Mouse (Mus musculus) kidney, adult 2 months (tissue): ENCODE measurements around the gene Nrarp. TPM values are rescaled to one million over a fixed set of nuclear protein-coding genes. Genes with fewer than 3 reads are reported as not detected.
A peak's percentile ranks its signal among the peaks of the same experiment; 100 is the strongest.

Experiments used
- DNase-seq: peaks from one replicate; pipeline ENCODE4 v3.0.0; 2021
- H3K27ac ChIP-seq: fragments of 200-500 bp; 2 replicates; pipeline ENCODE4 v1.5.1; 2012; ENCODE audit warnings: low read depth, low read length, control low read depth, inconsistent platforms; ENCODE audit not compliant: insufficient read depth
- H3K27me3 ChIP-seq: fragments of 200-500 bp; replicated peaks from 2 replicates; pipeline ENCODE4 v1.6.1; 2012; ENCODE audit warnings: mild to moderate bottlenecking, moderate library complexity, low read length, inconsistent platforms; ENCODE audit not compliant: control insufficient read depth, insufficient read depth
- H3K36me3 ChIP-seq: fragments of 200-500 bp; 2 replicates; pipeline ENCODE4 v1.6.1; 2012; ENCODE audit warnings: mild to moderate bottlenecking, moderate library complexity, low read length, inconsistent platforms; ENCODE audit not compliant: control insufficient read depth, insufficient read depth
- H3K4me1 ChIP-seq: fragments of 200-500 bp; 2 replicates; pipeline ENCODE4 v1.6.1; 2011; ENCODE audit warnings: low read length; ENCODE audit not compliant: control insufficient read depth, insufficient read depth
- H3K4me3 ChIP-seq: fragments of 200-500 bp; 2 replicates; pipeline ENCODE4 v1.5.1; 2011; ENCODE audit warnings: mild to moderate bottlenecking, low read depth, low read length, control low read depth; ENCODE audit not compliant: insufficient read depth
- CTCF ChIP-seq: fragments of 200-500 bp; conservative IDR thresholded peaks from 2 replicates; pipeline ENCODE4 v1.5.1; 2011; ENCODE audit warnings: low read depth, mild to moderate bottlenecking, control low read depth, low read length, moderate library complexity, mixed read lengths; ENCODE audit not compliant: insufficient read depth, insufficient read length
- POLR2A ChIP-seq: fragments of 200-500 bp; IDR thresholded peaks from one replicate; pipeline ENCODE4 v1.6.1; 2011; ENCODE audit warnings: low read depth, low read length, control low read depth
- WGBS: fragments of 180-500 bp; shearing (Covaris S2); methylation state at CpG from one replicate; pipeline ENCODE4 v1.1.7; 2018; 5-methylcytosine and 5-hydroxymethylcytosine counted together
- polyA plus RNA-seq: library from polyadenylated mRNA; depleted of rRNA; stranded (reverse); fragments of >200 nt; gene quantifications from 2 replicates; pipeline ENCODE4 v1.2.3, GENCODE M21; 2012

Gene Nrarp
- polyA plus RNA-seq, 1 experiment: 5.7 TPM

DNA sequence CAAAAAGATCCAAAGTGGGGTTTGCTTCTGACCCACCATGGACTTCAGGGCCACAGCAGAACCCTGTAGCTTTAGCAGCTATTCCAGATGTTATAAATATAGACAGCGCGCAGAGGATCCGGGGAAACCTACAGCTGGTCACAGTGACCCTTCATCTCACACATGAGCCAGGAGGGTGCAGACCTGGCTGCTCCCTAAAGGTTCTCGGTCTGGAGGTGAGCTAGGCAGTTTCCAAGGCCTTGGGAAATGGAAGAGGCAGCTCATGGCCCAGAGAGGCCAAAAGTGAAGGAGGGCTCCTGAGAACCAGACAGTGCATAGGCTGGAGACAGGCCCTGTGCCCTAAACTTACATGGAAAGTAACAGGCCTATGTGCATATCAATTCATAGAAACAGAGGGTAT, 6.7 kb upstream of the Nrarp start:
- Histone ChIP-seq H3K4me1 (peaks cover 36% of the 10 kb centered on the region), H3K4me3 (no peak overlapping the region), H3K27me3 (no peaks in the 10 kb centered on the region), H3K27ac (no peak overlapping the region), H3K36me3 (no peaks in the 10 kb centered on the region)
- no peak for TF ChIP-seq POLR2A
- no peak for TF ChIP-seq CTCF
- DNase-seq: no peak
- WGBS: 96% methylated on average over 4 of the region's 4 CpGs

DNA sequence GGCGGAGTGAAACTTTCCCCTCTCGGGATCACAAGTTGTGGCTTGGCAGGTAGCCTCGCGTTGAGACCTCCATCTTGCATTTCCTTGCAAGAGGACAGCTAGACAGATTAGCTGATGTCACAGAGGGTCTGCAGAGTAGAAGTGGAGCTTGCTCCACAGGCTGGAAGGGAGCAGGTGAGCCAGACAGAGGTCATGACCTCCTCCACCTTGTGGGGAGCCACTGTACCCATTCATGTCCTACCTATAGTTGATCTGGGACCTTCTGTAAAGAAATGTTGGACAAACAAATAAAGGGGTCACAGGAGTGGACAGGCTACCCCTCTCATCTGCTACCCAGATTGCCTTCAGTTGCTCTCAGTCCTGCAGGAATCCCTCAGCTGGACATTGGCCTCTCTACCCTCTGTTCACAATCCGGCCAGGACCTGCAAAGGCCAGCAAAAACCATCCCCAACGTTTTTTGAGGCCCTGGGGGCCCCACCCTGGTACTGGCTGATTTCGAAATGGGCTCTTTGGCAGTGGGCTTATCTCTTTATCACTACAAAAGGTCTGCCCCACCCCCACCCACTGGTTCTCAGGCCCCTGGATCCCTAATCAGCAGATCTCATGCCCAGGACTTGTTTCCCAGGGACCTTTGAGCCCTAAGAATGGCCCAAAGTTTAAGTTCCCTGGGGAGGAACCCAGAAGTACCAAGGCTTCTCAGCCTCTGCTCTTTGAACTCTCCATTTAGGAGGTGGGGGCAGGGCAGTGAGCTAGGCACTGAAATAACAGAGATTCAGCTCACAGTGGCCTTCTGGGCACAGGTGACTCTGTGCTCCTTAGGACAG, 5.5 kb upstream of the Nrarp start:
- Histone ChIP-seq H3K27ac (peak overlapping the region; percentile 49), H3K27me3 (no peaks in the 10 kb centered on the region), H3K4me1 (peaks cover 32% of the 10 kb centered on the region), H3K36me3 (no peaks in the 10 kb centered on the region), H3K4me3 (no peak overlapping the region)
- DNase-seq: peak; percentile 92
- TF ChIP-seq POLR2A (no peak), CTCF (no peak)
- 46% methylated on average over 7 of the region's 7 CpGs for WGBS

DNA sequence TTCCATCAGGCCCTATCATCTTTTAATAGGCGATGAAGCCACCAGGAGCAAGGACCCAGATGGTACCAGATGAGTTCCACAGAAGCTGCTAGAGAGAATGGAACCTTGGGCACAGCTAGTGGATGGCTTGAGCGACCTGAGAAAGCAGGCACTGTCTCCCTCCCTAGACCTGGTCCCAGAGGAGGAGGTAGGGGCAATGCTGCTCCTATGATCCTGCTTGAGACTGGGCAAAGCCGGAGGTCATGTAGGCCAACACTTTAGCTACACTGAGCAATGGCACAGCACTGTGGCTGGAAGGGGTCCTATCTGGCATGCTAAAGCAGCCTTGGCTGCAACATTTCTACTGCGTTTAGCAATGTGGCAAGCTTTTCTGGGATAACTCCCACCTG, 4.9 kb upstream of the Nrarp start:
- TF ChIP-seq POLR2A: no peak
- no peak for TF ChIP-seq CTCF
- 77% methylated on average over 4 of the region's 4 CpGs for WGBS
- DNase-seq: no peak
- no peaks in the 10 kb centered on the region for H3K36me3 ChIP-seq
- no peaks in the 10 kb centered on the region for H3K27me3 ChIP-seq
- peaks cover 32% of the 10 kb centered on the region for H3K4me1 ChIP-seq
- H3K4me3 ChIP-seq: no peak overlapping the region
- H3K27ac ChIP-seq: peak overlapping the region; percentile 49

DNA sequence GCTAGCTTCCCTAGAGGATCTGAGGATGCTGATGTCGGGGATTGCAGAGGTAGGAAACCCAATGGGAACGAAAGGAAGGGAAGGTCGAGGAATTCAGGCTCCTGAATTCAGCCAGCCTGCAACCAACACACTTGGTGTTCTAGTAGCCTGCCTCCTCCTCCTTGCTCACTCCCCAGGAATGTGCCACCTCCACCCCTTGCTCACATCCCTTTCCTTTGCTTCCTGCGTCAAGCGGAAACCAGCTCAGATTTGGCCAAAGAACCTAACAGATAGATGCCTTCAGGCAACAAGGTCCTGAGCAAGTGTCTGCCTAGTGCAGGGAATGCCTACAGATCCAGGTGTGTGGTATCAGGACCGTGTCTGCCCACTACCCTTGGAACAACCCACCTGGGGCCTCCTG, 4.0 kb upstream of the Nrarp start:
- H3K4me1 ChIP-seq: peaks cover 32% of the 10 kb centered on the region
- H3K27me3 ChIP-seq: no peaks in the 10 kb centered on the region
- peak; percentile 71 for DNase-seq
- TF ChIP-seq POLR2A: no peak
- H3K27ac ChIP-seq: peak overlapping the region; percentile 78; the same call in 1 of the 2 replicates
- WGBS: 58% methylated on average over 6 of the region's 6 CpGs
- no peaks in the 10 kb centered on the region for H3K36me3 ChIP-seq
- H3K4me3 ChIP-seq: no peak overlapping the region

GRCm38 (mm10) chr2:25177076-25177475, 3.5 kb upstream of the Nrarp start:
- TF ChIP-seq POLR2A: no peak
- no peak for TF ChIP-seq CTCF
- H3K27ac ChIP-seq: peak overlapping the region; percentile 78
- DNase-seq: no peak
- 35% methylated on average over 4 of the region's 4 CpGs for WGBS
- H3K4me3 ChIP-seq: peak overlapping the region; percentile 17
- peaks cover 32% of the 10 kb centered on the region for H3K4me1 ChIP-seq
- no peaks in the 10 kb centered on the region for H3K27me3 ChIP-seq
- no peaks in the 10 kb centered on the region for H3K36me3 ChIP-seq

DNA sequence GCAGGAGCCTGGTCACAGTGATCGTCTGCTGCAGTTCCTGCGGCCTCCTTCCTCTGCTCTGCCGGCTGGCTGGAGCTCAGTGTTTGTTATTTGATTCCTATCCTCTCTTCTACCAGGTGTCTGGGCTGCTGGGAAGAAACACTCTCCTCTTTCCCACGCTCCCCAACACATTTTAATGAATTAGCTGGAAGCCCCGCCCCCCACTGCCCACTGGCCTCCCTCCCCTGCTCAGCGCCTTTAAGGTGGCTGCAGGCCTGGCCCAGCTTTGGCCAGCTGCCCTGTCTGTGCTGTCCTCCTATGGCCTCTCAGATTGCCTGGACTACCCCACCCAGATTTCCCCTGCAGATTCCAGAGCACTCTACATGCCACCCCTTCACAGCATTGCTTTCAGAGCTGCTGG, 2.9 kb upstream of the Nrarp start:
- Histone ChIP-seq H3K27ac (peak overlapping the region; percentile 78), H3K36me3 (no peaks in the 10 kb centered on the region), H3K27me3 (no peaks in the 10 kb centered on the region), H3K4me1 (peaks cover 32% of the 10 kb centered on the region), H3K4me3 (peak overlapping the region; percentile 17; the same call in 1 of the 2 replicates)
- TF ChIP-seq POLR2A (no peak), CTCF (no peak)
- WGBS: 13% methylated on average over 6 of the region's 6 CpGs
- DNase-seq: peak; percentile 79

GRCm38 (mm10) chr2:25178285-25178972, 2.1 kb upstream of the Nrarp start:
- no peak overlapping the region for H3K4me3 ChIP-seq
- peak overlapping the region; percentile 29; the same call in 1 of the 2 replicates for H3K27ac ChIP-seq
- H3K27me3 ChIP-seq: no peaks in the 10 kb centered on the region
- WGBS: 69% methylated on average over 10 of the region's 10 CpGs
- TF ChIP-seq POLR2A: no peak
- no peak for TF ChIP-seq CTCF
- DNase-seq: no peak
- H3K4me1 ChIP-seq: peaks cover 32% of the 10 kb centered on the region
- no peaks in the 10 kb centered on the region for H3K36me3 ChIP-seq
